Mouse (Mus musculus): Measurements from ENCODE around the gene Clrn3. TPM values are rescaled to one million over a fixed set of nuclear protein-coding genes. Genes with fewer than 3 reads are reported as not detected.
A peak's percentile ranks its signal among the peaks of the same experiment; 100 is the strongest.

Gene Clrn3
- polyA plus RNA-seq, 1 experiment, result not detected

- TF ChIP-seq POLR2A (IDR thresholded peaks at IDR 0.05; ENCODE audit: insufficient read depth, low read depth, low read length), result no peak
- TF ChIP-seq CTCF (IDR thresholded peaks at IDR 0.05; ENCODE audit: insufficient read depth, low read depth, low read length), result no peak
- peaks cover 9% of the 10 kb centered on the region for H3K4me1 ChIP-seq (ENCODE audit: control insufficient read depth, insufficient read depth, low read length)
- H3K4me3 ChIP-seq (ENCODE audit: insufficient read depth, low read depth, low read length), result no peak overlapping the region
- H3K27ac ChIP-seq (ENCODE audit: insufficient read depth, low read depth, low read length), result no peak overlapping the region
- WGBS, result 88% methylated on average over 3 of the region's 3 CpGs
Measured at GRCm38 (mm10) chr7:135542235-135542634, 13.8 kb upstream of the Clrn3 start.

- WGBS, result 90% methylated on average over 2 of the region's 2 CpGs
- no peak overlapping the region for H3K27ac ChIP-seq (ENCODE audit: insufficient read depth, low read depth, low read length)
- H3K4me1 ChIP-seq (ENCODE audit: control insufficient read depth, insufficient read depth, low read length), result peaks cover 9% of the 10 kb centered on the region
- TF ChIP-seq POLR2A (IDR thresholded peaks at IDR 0.05; ENCODE audit: insufficient read depth, low read depth, low read length) (no peak), CTCF (IDR thresholded peaks at IDR 0.05; ENCODE audit: insufficient read depth, low read depth, low read length) (no peak)
- no peak overlapping the region for H3K4me3 ChIP-seq (ENCODE audit: insufficient read depth, low read depth, low read length)
Measured at GRCm38 (mm10) chr7:135539429-135539828, 11.0 kb upstream of the Clrn3 start.

GRCm38 (mm10) chr7:135537948-135538741 is 9.7 kb upstream of the Clrn3 start:
- TF ChIP-seq POLR2A (IDR thresholded peaks at IDR 0.05; ENCODE audit: insufficient read depth, low read depth, low read length) (0 out of 2 replicates have a peak, but pooled peaks have one; percentile 15), CTCF (IDR thresholded peaks at IDR 0.05; ENCODE audit: insufficient read depth, low read depth, low read length) (no peak; the same call in 1 of the 2 replicates)
- WGBS, result 2% methylated on average over 71 of the region's 71 CpGs
- peak overlapping the region; percentile 61 for H3K4me3 ChIP-seq (ENCODE audit: insufficient read depth, low read depth, low read length)
- no peak overlapping the region for H3K27ac ChIP-seq (ENCODE audit: insufficient read depth, low read depth, low read length)
- peaks cover 9% of the 10 kb centered on the region for H3K4me1 ChIP-seq (ENCODE audit: control insufficient read depth, insufficient read depth, low read length)

- WGBS, result 2% methylated on average over 28 of the region's 28 CpGs
- no peak within 1 kb of the TSS for H3K27ac ChIP-seq (ENCODE audit: insufficient read depth, low read depth, low read length)
- TF ChIP-seq CTCF (IDR thresholded peaks at IDR 0.05; ENCODE audit: insufficient read depth, low read depth, low read length) (peak; percentile 91), POLR2A (IDR thresholded peaks at IDR 0.05; ENCODE audit: insufficient read depth, low read depth, low read length) (no peak)
- peak within 1 kb of the TSS; percentile 61 for H3K4me3 ChIP-seq (ENCODE audit: insufficient read depth, low read depth, low read length)
- H3K4me1 ChIP-seq (ENCODE audit: control insufficient read depth, insufficient read depth, low read length), result peaks cover 9% of the 10 kb centered on the region
Measured at GRCm38 (mm10) chr7:135537341-135537901, 9.0 kb upstream of the Clrn3 start, which contains the start of gene Ptpre. Gene Ptpre (plus strand): TSS chr7:135537481.

GRCm38 (mm10) chr7:135535908-135536307 is 7.5 kb upstream of the Clrn3 start:
- peaks cover 9% of the 10 kb centered on the region for H3K4me1 ChIP-seq (ENCODE audit: control insufficient read depth, insufficient read depth, low read length)
- no peak overlapping the region for H3K4me3 ChIP-seq (ENCODE audit: insufficient read depth, low read depth, low read length)
- 90% methylated on average over 3 of the region's 3 CpGs for WGBS
- TF ChIP-seq CTCF (IDR thresholded peaks at IDR 0.05; ENCODE audit: insufficient read depth, low read depth, low read length) (no peak), POLR2A (IDR thresholded peaks at IDR 0.05; ENCODE audit: insufficient read depth, low read depth, low read length) (no peak)
- no peak overlapping the region for H3K27ac ChIP-seq (ENCODE audit: insufficient read depth, low read depth, low read length)

GRCm38 (mm10) chr7:135534548-135535189 is 6.2 kb upstream of the Clrn3 start:
- H3K4me1 ChIP-seq (ENCODE audit: control insufficient read depth, insufficient read depth, low read length), result peaks cover 9% of the 10 kb centered on the region
- 62% methylated on average over 2 of the region's 2 CpGs for WGBS
- no peak overlapping the region for H3K27ac ChIP-seq (ENCODE audit: insufficient read depth, low read depth, low read length)
- TF ChIP-seq CTCF (IDR thresholded peaks at IDR 0.05; ENCODE audit: insufficient read depth, low read depth, low read length), result no peak
- no peak for TF ChIP-seq POLR2A (IDR thresholded peaks at IDR 0.05; ENCODE audit: insufficient read depth, low read depth, low read length)
- H3K4me3 ChIP-seq (ENCODE audit: insufficient read depth, low read depth, low read length), result no peak overlapping the region

- Histone ChIP-seq H3K4me1 (ENCODE audit: control insufficient read depth, insufficient read depth, low read length) (no peaks in the 10 kb centered on the region), H3K27ac (ENCODE audit: insufficient read depth, low read depth, low read length) (no peak overlapping the region), H3K4me3 (ENCODE audit: insufficient read depth, low read depth, low read length) (no peak overlapping the region)
- 90% methylated on average over 2 of the region's 2 CpGs for WGBS
- TF ChIP-seq POLR2A (IDR thresholded peaks at IDR 0.05; ENCODE audit: insufficient read depth, low read depth, low read length), result no peak
- no peak for TF ChIP-seq CTCF (IDR thresholded peaks at IDR 0.05; ENCODE audit: insufficient read depth, low read depth, low read length)
Measured at GRCm38 (mm10) chr7:135529068-135529467, 614 bp upstream of the Clrn3 start.

- Histone ChIP-seq H3K4me3 (ENCODE audit: insufficient read depth, low read depth, low read length) (no peak overlapping the region), H3K27ac (ENCODE audit: insufficient read depth, low read depth, low read length) (no peak overlapping the region), H3K4me1 (ENCODE audit: control insufficient read depth, insufficient read depth, low read length) (no peaks in the 10 kb centered on the region)
- TF ChIP-seq CTCF (IDR thresholded peaks at IDR 0.05; ENCODE audit: insufficient read depth, low read depth, low read length) (no peak), POLR2A (IDR thresholded peaks at IDR 0.05; ENCODE audit: insufficient read depth, low read depth, low read length) (no peak)
- 85% methylated on average over 3 of the region's 3 CpGs for WGBS
Measured at GRCm38 (mm10) chr7:135527169-135527568, 1.3 kb downstream of the Clrn3 start.
